Mouse (Mus musculus) forebrain, embryonic 14.5 days (tissue): ENCODE measurements around the gene Tmem214. TPM values are rescaled to one million over a fixed set of nuclear protein-coding genes. Genes with fewer than 3 reads are reported as not detected.

Experiments used
- ATAC-seq: fragments of 200-750 bp; cut with Nextera tagmentation; 2 replicates; pipeline ENCODE4 v1.8.0; 2017; ENCODE audit warnings: mild to moderate bottlenecking, moderate library complexity
- DNase-seq: peaks from one replicate; pipeline ENCODE4 v3.0.0-alpha.2; 2015; ENCODE audit warnings: low spot score
- H3K27ac ChIP-seq: fragments of 300-500 bp; sonication (generic); 2 replicates; pipeline ENCODE4 v1.5.1; 2014; ENCODE audit warnings: low read depth, mild to moderate bottlenecking, control low read depth, low read length, moderate library complexity
- H3K27me3 ChIP-seq: fragments of 300-500 bp; sonication (generic); replicated peaks from 2 replicates; pipeline ENCODE4 v1.6.1; 2014; ENCODE audit warnings: low read length, control low read depth, mixed read lengths; ENCODE audit not compliant: control insufficient read depth, insufficient read depth
- H3K36me3 ChIP-seq: fragments of 300-500 bp; sonication (generic); 2 replicates; pipeline ENCODE4 v1.6.1; 2014; ENCODE audit warnings: low read length, control low read depth; ENCODE audit not compliant: control insufficient read depth, insufficient read depth
- H3K4me1 ChIP-seq: fragments of 300-500 bp; sonication (generic); 2 replicates; pipeline ENCODE4 v1.6.1; 2014; ENCODE audit warnings: antibody characterized with exemption, low read length, control low read depth; ENCODE audit not compliant: control insufficient read depth, insufficient read depth
- H3K4me2 ChIP-seq: fragments of 300-500 bp; sonication (generic); 2 replicates; pipeline ENCODE4 v1.6.1; 2014; ENCODE audit warnings: mild to moderate bottlenecking, control low read depth, low read length
- H3K4me3 ChIP-seq: fragments of 300-500 bp; sonication (generic); 2 replicates; pipeline ENCODE4 v1.5.1; 2014; ENCODE audit warnings: low read depth, low read length, control low read depth
- H3K9ac ChIP-seq: fragments of 300-500 bp; sonication (generic); 2 replicates; pipeline ENCODE4 v1.6.1; 2014; ENCODE audit warnings: mild to moderate bottlenecking, low read length, control low read depth, moderate library complexity
- H3K9me3 ChIP-seq: fragments of 300-500 bp; sonication (generic); replicated peaks from 2 replicates; pipeline ENCODE4 v1.6.1; 2016; ENCODE audit warnings: low read length, control low read depth, mixed read lengths; ENCODE audit not compliant: control insufficient read depth
- WGBS: fragments of 180-500 bp; shearing (Covaris S2); extraction: QIAGEN DNeasy Blood & Tissue Kit; methylation state at CpG from one replicate; pipeline ENCODE4 v1.1.7; 2014; 5-methylcytosine and 5-hydroxymethylcytosine counted together
- polyA plus RNA-seq: library from polyadenylated mRNA; unstranded; fragments of >200 nt; fragmentation: Nextera tagmentation; extraction: Ambion mirVana; gene quantifications from 2 replicates; pipeline ENCODE4 v1.2.1, GENCODE M21; 2014

Gene Tmem214
- polyA plus RNA-seq, 1 experiment from 2014 or later: 30.6 TPM

DNA sequence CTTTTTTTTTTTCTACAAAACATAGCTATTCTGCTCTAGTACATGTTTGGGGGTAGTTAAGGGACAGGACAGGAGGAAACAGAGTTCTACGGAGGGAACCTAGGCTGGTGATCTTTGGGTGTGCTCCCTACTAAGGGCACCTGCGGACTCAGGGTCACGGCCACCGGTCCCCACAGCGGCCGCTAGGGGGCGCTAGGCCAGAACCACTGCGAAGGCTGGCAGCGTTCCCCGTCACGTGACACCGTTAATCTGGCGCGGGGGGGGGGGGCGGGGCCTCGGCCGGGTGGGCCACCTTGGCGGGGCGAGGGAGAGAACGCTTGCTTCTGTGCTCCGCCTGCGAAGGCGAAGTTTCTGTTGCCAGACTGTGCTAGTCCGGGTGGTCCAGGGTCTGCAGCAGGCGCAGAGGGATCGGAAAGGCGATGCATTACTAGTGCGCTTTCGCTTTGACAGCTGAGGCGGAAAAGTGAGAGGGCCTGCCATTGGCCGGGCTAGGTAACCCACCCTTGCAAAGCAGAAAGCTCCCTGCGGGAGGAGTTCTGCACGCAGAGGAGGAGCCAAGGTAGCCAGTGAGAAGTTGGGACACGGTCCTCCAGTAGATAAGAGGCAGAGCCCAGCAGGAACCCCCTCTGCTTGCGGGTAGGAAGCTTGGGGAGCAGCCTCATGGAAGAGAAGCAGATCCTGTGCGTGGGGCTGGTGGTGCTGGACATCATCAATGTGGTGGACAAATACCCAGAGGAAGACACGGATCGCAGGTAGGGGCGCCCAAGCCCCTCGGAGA is 53.6 kb downstream of the Tmem214 start, which contains the start of gene Khk:
Gene Khk, plus strand, starts transcription at position 176 of the 778 bp plus-strand sequence.
- peak; percentile 75 for ATAC-seq
- Histone ChIP-seq H3K9ac (peak within 1 kb of the TSS; percentile 59), H3K27ac (peak within 1 kb of the TSS; percentile 58), H3K4me3 (peak within 1 kb of the TSS; percentile 43), H3K36me3 (no peaks in the 10 kb centered on the region), H3K27me3 (no peaks in the 10 kb centered on the region), H3K9me3 (no peaks in the 10 kb centered on the region), H3K4me2 (peak within 1 kb of the TSS; percentile 80), H3K4me1 (peaks cover 13% of the 10 kb centered on the region; the same call in 1 of the 2 replicates)
- DNase-seq: peak; percentile 90
- 1% methylated on average over 40 of the region's 40 CpGs for WGBS

DNA sequence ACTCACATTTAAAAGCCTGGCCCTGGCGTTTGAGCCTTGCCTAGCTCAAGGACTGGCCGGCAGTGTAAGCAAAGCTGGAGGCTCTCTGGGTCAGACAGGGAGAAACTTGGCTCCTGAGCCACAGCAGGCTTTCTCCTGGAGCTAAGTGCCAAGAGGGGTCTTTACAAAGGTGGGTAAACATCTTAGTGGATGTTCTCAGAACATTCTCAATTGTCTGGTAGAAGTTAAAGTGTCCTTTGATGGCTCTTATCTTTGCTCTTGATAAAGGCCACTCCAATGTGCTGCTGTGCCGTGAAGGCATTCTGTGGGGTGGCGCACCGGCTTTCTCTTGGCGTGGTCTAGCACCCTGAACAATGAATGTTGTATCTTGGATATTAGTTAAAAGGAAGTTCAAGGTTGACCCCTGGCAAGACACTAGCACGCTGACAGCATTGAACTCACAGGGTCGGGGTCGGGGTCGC is 54.8 kb downstream of the Tmem214 start:
- 74% methylated on average over 10 of the region's 10 CpGs for WGBS
- DNase-seq: no peak
- Histone ChIP-seq H3K36me3 (no peaks in the 10 kb centered on the region), H3K27me3 (no peaks in the 10 kb centered on the region), H3K27ac (no peak overlapping the region), H3K4me2 (peak overlapping the region; percentile 80; the same call in 1 of the 2 replicates), H3K9me3 (no peaks in the 10 kb centered on the region), H3K4me3 (no peak overlapping the region), H3K9ac (no peak overlapping the region), H3K4me1 (peaks cover 13% of the 10 kb centered on the region; the same call in 1 of the 2 replicates)
- ATAC-seq: no peak

DNA sequence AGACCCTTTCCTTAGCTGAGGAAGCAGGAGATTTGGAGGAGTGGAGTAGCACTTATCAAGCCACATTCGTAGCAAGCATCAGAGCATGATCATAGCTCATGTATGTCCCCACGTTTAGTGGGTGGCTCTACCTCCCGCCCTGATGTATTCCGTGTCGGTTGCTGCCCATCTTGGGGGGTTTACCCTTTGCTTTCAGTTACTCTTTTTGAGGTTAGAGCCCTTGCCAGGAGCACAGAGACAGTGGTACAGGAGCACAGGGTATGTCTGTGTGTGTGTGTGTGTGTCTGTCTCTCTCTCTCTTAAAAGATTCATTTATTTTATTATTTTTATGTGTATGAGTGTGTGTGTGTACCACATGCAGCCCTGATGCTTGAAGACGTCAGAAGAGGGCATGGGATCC is 55.3 kb downstream of the Tmem214 start:
- no peaks in the 10 kb centered on the region for H3K27me3 ChIP-seq
- no peak overlapping the region for H3K4me3 ChIP-seq
- no peak overlapping the region for H3K27ac ChIP-seq
- 85% methylated on average over 6 of the region's 6 CpGs for WGBS
- DNase-seq (no peak), ATAC-seq (no peak)
- H3K9me3 ChIP-seq: no peaks in the 10 kb centered on the region
- peaks cover 13% of the 10 kb centered on the region; the same call in 1 of the 2 replicates for H3K4me1 ChIP-seq
- H3K4me2 ChIP-seq: no peak overlapping the region
- no peak overlapping the region for H3K9ac ChIP-seq
- H3K36me3 ChIP-seq: no peaks in the 10 kb centered on the region

DNA sequence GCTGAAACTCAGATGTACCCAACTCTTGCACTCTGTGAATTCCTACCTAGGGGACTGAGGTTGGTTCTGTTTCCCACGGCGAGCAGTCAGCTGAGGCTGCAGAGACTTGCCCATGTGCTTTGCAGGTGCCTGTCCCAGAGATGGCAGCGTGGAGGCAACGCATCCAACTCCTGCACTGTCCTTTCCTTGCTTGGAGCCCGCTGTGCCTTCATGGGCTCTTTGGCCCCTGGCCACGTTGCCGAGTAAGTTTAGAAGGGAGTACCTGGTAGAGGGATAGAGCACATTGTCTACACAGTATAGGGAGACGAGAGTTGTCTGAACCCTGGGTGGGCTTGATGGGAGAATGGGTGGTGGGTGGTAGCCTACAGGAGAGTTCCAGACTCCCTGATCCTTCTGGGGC is 56.8 kb downstream of the Tmem214 start:
- Histone ChIP-seq H3K27me3 (no peaks in the 10 kb centered on the region), H3K9me3 (no peaks in the 10 kb centered on the region), H3K4me2 (no peak overlapping the region), H3K4me1 (peaks cover 13% of the 10 kb centered on the region; the same call in 1 of the 2 replicates), H3K9ac (no peak overlapping the region), H3K36me3 (no peaks in the 10 kb centered on the region), H3K4me3 (no peak overlapping the region), H3K27ac (no peak overlapping the region)
- no peak for ATAC-seq
- no peak for DNase-seq
- 78% methylated on average over 8 of the region's 8 CpGs for WGBS

DNA sequence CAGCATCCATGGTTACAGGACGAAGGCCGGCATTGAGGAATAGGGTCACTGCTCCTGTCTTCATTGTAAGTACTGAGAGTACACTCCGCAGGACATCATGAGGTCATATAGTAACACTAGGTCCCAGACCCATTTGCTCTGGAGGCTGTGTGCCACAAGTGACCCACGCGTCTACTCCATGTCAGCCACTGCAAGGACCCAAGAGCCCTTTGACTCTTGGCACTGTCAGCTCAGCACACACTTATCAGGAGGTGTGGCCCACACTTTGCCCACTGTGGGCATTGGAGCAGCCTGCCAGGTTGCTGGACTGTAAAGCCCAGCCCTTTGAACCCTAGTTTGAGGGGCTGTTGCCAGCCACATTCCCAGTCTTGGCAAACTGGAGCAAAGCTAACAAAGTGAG is 57.4 kb downstream of the Tmem214 start:
- Histone ChIP-seq H3K4me1 (peaks cover 13% of the 10 kb centered on the region; the same call in 1 of the 2 replicates), H3K9ac (no peak overlapping the region), H3K27ac (no peak overlapping the region), H3K27me3 (no peaks in the 10 kb centered on the region), H3K9me3 (no peaks in the 10 kb centered on the region), H3K4me2 (no peak overlapping the region), H3K36me3 (no peaks in the 10 kb centered on the region), H3K4me3 (no peak overlapping the region)
- WGBS: 94% methylated on average over 5 of the region's 5 CpGs
- ATAC-seq (no peak), DNase-seq (no peak)

DNA sequence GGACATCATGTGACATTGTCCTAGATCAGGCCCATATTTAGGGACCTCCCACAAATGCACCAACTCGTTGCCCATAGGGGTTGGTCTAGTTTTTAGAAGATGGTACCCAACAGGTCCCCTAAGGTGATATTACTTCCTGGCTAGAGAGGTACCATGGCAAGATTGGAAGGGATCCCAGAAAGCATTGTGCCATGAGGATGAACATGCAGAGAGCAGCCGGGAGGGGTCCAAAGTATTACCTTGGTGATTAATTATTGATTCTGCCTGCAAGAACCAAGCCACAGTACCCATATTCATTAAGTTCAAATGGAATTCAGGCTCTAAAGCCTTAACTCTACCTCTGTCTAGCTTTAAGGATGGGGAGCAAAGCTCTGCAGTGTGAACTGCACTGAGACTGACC is 58.3 kb downstream of the Tmem214 start:
- H3K27me3 ChIP-seq: no peaks in the 10 kb centered on the region
- no peak overlapping the region for H3K9ac ChIP-seq
- no peak overlapping the region for H3K27ac ChIP-seq
- no peaks in the 10 kb centered on the region for H3K36me3 ChIP-seq
- no peaks in the 10 kb centered on the region for H3K9me3 ChIP-seq
- DNase-seq (no peak), ATAC-seq (no peak)
- H3K4me1 ChIP-seq: peaks cover 8% of the 10 kb centered on the region; the same call in 1 of the 2 replicates
- WGBS: 91% methylated on average over 2 of the region's 2 CpGs
- H3K4me3 ChIP-seq: no peak overlapping the region
- no peak overlapping the region for H3K4me2 ChIP-seq

DNA sequence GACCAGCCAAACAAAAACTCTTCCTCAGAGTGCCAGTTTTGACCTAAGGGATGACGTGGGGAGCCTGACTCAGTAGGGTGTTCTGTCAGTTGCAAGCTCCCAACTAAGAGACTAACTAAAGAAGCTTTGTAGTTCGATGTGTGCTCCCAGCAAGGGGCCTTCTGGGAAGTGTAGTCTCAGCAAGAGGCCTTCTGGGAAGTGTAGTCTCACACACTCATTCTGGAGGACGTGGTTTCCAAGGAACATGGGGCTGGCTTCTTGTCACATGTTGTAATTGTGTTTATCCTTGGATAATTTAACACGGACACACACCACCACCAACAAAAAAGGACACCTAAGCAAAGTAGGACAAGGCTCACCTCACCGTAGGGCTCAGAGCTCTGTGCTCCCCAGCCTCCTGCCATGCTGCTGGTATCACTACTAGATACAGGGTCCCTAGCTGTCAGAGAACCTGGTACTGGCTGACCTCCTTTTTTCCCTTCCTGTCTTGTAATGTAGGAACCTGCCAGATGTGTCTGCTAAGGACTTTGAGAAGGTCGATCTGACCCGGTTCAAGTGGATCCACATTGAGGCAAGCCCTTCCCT is 60.2 kb downstream of the Tmem214 start:
- Histone ChIP-seq H3K27ac (no peak overlapping the region), H3K4me2 (peak overlapping the region; percentile 31; the same call in 1 of the 2 replicates), H3K27me3 (no peaks in the 10 kb centered on the region), H3K4me3 (no peak overlapping the region), H3K36me3 (no peaks in the 10 kb centered on the region), H3K9me3 (no peaks in the 10 kb centered on the region), H3K4me1 (no peaks in the 10 kb centered on the region), H3K9ac (no peak overlapping the region)
- DNase-seq: peak; percentile 77
- 44% methylated on average over 7 of the region's 7 CpGs for WGBS
- peak; percentile 80 for ATAC-seq
